Mouse (Mus musculus) spleen, adult 2 months (tissue): ENCODE measurements around the gene Farsa. TPM values are rescaled to one million over a fixed set of nuclear protein-coding genes. Genes with fewer than 3 reads are reported as not detected.
A peak's percentile ranks its signal among the peaks of the same experiment; 100 is the strongest.
"Not testable (repeated sequence)": the region's sequence is repeated elsewhere in the genome, so short reads cannot be mapped to it uniquely, and the experiment has no call there.

ENCODE experiments used
- DNase-seq, 2 experiments: peaks; one replicate each; pipeline versions ENCODE4 v3.0.0 to v3.0.0-alpha.2; 2012 to 2021; ENCODE audit warnings: low spot score in 2 of 2, low read depth in 1 of 2
- H3K27ac ChIP-seq: fragments of 200-500 bp; 2 replicates; pipeline ENCODE4 v1.5.1; 2012; ENCODE audit warnings: low read length, inconsistent platforms; ENCODE audit not compliant: insufficient read depth
- H3K27me3 ChIP-seq: fragments of 200-500 bp; 2 replicates; pipeline ENCODE4 v1.6.1; 2012; ENCODE audit warnings: mild to moderate bottlenecking, moderate library complexity, low read length, inconsistent platforms; ENCODE audit not compliant: control insufficient read depth, insufficient read depth
- H3K36me3 ChIP-seq: fragments of 200-500 bp; 2 replicates; pipeline ENCODE4 v1.6.1; 2012; ENCODE audit warnings: mild to moderate bottlenecking, low read length, inconsistent platforms; ENCODE audit not compliant: control insufficient read depth, insufficient read depth
- H3K4me1 ChIP-seq: fragments of 200-500 bp; 2 replicates; pipeline ENCODE4 v1.6.1; 2011; ENCODE audit warnings: inconsistent platforms; ENCODE audit not compliant: control insufficient read depth, insufficient read depth, insufficient read length
- H3K4me3 ChIP-seq: fragments of 200-500 bp; 2 replicates; pipeline ENCODE4 v1.5.1; 2011; ENCODE audit warnings: mild to moderate bottlenecking, inconsistent platforms; ENCODE audit not compliant: insufficient read depth, insufficient read length; ENCODE audit errors: extremely low read depth
- CTCF ChIP-seq: fragments of 200-500 bp; IDR thresholded peaks from 2 replicates; pipeline ENCODE4 v1.5.1; 2011; ENCODE audit warnings: mild to moderate bottlenecking, inconsistent platforms; ENCODE audit not compliant: insufficient read depth, insufficient read length, insufficient replicate concordance; ENCODE audit errors: extremely low read depth
- POLR2A ChIP-seq: fragments of 200-500 bp; IDR thresholded peaks from 2 replicates; pipeline ENCODE4 v1.6.1; 2011; ENCODE audit warnings: low read depth, low read length, inconsistent platforms
- WGBS: fragments of 180-500 bp; shearing (Covaris S2); methylation state at CpG from one replicate; pipeline ENCODE4 v1.1.7; 2018; 5-methylcytosine and 5-hydroxymethylcytosine counted together
- polyA plus RNA-seq: library from polyadenylated mRNA; depleted of rRNA; stranded (reverse); fragments of >200 nt; gene quantifications from 2 replicates; pipeline ENCODE4 v1.2.3, GENCODE M21; 2012

Gene Farsa
- polyA plus RNA-seq, 1 experiment = 50.3 TPM

DNA sequence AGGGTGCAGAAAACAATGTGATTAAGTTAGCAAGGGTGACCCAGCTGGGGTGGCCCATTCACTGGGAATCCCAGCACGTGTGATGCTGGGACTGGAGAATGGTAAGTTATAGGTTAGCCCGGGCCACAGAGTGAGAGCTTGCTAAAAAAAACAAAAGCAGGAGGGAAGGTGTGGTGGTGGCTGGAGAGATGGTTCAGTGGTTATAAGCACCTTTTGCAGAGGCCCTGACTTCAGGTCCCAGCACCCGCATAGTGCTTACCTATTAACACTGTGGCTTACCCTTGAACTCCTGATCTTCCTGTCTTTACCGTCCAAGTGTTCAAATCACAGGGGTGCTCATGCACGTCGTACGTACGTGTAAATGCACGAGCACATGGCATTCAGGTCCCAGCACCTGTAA is 50.2 kb downstream of the Farsa start:
- peaks cover 8% of the 10 kb centered on the region for H3K4me1 ChIP-seq
- DNase-seq = no peak
- no peaks in the 10 kb centered on the region for H3K27me3 ChIP-seq
- peaks cover 3% of the 10 kb centered on the region; the same call in 1 of the 2 replicates for H3K36me3 ChIP-seq
- TF ChIP-seq POLR2A (no peak), CTCF (no peak)
- no peak overlapping the region for H3K4me3 ChIP-seq
- no peak overlapping the region for H3K27ac ChIP-seq
- WGBS = 94% methylated on average over 9 of the region's 9 CpGs

DNA sequence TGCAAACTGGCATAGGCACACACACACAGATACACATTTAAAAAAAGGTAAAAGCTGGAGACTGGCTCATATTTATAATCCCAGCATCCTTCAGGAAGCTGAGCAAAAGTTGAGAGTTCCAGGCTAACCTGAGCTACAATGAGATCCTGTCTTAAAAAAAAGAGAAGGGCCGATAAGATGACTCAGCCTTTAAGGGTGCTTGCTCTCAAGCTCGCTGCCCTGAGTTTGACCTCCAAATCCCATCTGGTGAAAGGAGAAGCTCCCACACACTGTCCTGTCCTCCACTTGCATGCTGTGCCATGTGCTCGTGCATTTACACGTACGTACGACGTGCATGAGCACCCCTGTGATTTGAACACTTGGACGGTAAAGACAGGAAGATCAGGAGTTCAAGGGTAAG is 50.7 kb downstream of the Farsa start:
- Histone ChIP-seq H3K4me3 (no peak overlapping the region), H3K27me3 (no peaks in the 10 kb centered on the region), H3K27ac (no peak overlapping the region), H3K36me3 (peaks cover 3% of the 10 kb centered on the region; the same call in 1 of the 2 replicates), H3K4me1 (peaks cover 11% of the 10 kb centered on the region)
- TF ChIP-seq CTCF (no peak), POLR2A (no peak)
- DNase-seq = no peak
- 53% methylated on average over 8 of the region's 8 CpGs for WGBS

DNA sequence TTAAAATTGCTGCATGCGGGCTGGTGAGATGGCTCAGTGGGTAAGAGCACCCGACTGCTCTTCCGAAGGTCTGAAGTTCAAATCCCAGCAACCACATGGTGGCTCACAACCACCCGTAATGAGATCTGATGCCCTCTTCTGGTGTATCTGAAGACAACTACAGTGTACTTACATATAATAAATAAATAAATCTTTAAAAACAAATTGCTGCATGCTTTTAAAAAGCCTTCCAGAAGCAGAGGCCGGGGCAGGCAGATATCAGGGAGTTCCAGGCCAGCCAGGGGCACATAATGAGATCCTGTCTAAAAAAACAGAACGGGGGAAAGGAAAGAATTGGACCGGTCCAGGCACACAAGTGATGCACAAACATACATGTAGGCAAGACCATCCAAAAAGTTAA is 51.2 kb downstream of the Farsa start:
- not testable (repeated sequence) for H3K36me3 ChIP-seq
- H3K4me1 ChIP-seq = peaks cover 15% of the 10 kb centered on the region
- WGBS = 8% methylated on average over 7 of the region's 7 CpGs

DNA sequence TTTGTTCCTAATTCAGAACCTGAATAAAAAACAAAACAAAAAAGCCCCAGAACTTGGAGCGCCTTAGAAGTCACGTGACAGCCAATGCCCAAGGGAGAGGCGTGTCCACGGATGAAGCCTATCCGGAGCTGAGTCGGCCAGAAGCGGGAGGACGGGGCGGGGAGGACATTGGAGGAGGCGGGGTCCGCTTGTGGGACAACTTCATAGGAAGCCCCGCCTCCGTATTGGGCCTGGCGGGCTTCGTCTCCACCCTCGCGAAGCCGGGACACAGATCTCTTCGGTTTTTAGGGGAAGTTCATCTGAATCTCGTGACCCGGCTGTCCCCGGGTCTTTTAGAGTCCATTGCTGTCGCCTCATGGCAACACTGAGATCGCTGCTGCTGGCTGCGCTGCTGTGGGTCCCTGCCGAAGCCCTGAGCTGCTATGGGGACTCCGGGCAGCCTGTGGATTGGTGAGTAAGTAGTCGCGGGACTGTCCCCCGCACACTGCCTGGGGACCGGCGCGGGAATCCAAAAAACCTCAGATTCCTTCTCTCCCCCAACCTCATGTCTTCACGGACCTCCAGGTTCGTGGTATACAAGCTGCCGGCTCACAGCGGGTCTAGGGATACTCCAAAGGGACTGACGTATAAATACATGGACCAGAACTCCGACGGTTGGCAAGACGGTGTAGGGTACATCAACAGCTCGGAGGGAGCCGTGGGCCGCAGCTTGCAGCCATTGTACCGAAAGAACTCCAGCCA is 51.8 kb downstream of the Farsa start, which contains the start of gene Dnase2a:
Gene Dnase2a (plus strand): TSS at position 140 of the 741 bp plus-strand sequence.
- H3K4me1 ChIP-seq = peaks cover 13% of the 10 kb centered on the region
- TF ChIP-seq POLR2A (peak; percentile 52), CTCF (no peak)
- H3K36me3 ChIP-seq = peaks cover 3% of the 10 kb centered on the region; the same call in 1 of the 2 replicates
- peak within 1 kb of the TSS; percentile 65 for H3K4me3 ChIP-seq
- no peaks in the 10 kb centered on the region for H3K27me3 ChIP-seq
- under 1% methylated on average over 45 of the region's 45 CpGs for WGBS
- H3K27ac ChIP-seq = peak within 1 kb of the TSS; percentile 81
- DNase-seq = peak; percentile 95 to 99

More for the DNA sequence above, 51.2 kb downstream of the Farsa start:
- not testable (repeated sequence) for DNase-seq, H3K27me3 ChIP-seq
- H3K4me3 ChIP-seq = peak overlapping the region; percentile 23; the same call in 1 of the 2 replicates
- H3K27ac ChIP-seq = 0 out of 2 replicates have a peak overlapping the region, but pooled peaks have one; percentile 14

DNA sequence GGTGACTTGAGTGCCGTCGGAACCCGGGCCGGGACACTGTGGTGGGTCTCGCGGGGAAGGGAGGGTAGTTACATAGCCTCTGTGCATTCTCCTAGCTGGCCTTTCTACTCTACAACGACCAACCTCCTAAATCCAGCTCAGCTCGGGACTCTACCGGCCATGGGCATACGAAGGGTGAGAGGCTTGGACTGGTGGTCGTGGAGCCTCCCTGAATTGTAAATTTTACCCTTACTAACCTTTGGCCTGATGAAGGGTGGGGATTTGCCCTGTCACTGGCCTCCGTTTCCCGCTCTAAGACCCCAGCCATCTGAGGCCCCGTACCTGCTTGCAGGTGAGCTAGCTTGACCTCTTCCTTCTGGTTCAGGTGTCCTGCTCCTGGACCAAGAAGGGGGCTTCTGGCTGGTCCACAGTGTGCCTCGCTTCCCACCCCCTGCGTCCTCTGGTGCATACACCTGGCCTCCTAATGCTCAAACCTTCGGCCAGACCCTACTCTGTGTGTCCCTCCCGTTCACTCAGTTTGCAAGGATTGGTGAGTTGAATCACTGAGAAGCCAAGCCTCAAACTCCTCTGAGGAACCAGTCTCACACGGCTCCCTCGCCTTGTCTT is 52.5 kb downstream of the Farsa start:
- no peak for TF ChIP-seq CTCF
- TF ChIP-seq POLR2A = no peak
- Histone ChIP-seq H3K36me3 (peaks cover 3% of the 10 kb centered on the region; the same call in 1 of the 2 replicates), H3K27ac (peak overlapping the region; percentile 81), H3K27me3 (no peaks in the 10 kb centered on the region), H3K4me3 (peak overlapping the region; percentile 65), H3K4me1 (peaks cover 13% of the 10 kb centered on the region)
- WGBS = 50% methylated on average over 20 of the region's 20 CpGs
- DNase-seq = no peak

DNA sequence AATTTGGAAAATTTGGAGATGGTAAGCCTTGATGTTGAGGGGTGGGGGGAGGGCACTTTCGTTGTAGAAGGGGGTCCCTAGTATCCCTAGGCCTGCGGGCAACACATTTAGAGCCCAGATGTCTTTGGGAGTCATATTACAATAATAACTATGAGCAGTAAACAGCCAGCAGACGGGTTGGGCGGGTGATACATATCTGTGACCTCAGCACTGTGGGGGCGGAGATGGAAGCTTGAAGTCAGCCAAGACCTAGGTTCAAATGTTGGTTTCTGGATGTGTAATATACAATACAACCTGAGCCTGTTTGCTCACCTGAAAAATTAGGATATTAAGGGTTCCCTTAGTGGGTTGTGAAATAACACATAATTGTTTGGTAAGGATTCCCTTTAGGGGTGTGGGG is 53.2 kb downstream of the Farsa start:
- TF ChIP-seq POLR2A (no peak), CTCF (no peak)
- Histone ChIP-seq H3K27me3 (no peaks in the 10 kb centered on the region), H3K27ac (no peak overlapping the region), H3K4me1 (peaks cover 13% of the 10 kb centered on the region), H3K4me3 (no peak overlapping the region), H3K36me3 (peaks cover 3% of the 10 kb centered on the region; the same call in 1 of the 2 replicates)
- no peak for DNase-seq
- WGBS = 80% methylated on average over 5 of the region's 5 CpGs

DNA sequence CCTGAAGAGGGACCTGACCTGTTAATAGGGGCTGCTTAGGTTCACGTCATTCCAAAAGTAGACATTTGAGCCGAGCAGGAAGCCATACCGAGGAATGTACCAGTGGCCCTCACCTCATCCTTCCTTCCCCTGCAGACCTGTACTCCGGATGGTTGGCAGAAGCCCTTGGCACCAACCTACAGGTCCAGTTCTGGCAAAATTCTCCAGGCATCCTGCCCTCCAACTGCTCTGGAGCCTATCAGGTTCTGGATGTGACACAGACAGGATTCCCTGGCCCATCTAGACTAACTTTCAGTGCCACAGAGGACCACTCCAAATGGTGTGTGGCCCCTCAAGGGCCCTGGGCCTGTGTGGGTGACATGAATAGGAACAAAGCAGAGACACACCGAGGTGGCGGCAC is 53.8 kb downstream of the Farsa start:
- no peak for TF ChIP-seq CTCF
- TF ChIP-seq POLR2A = no peak
- WGBS = 91% methylated on average over 6 of the region's 6 CpGs
- peaks cover 13% of the 10 kb centered on the region for H3K4me1 ChIP-seq
- no peak for DNase-seq
- no peak overlapping the region for H3K4me3 ChIP-seq
- peaks cover 3% of the 10 kb centered on the region; the same call in 1 of the 2 replicates for H3K36me3 ChIP-seq
- H3K27me3 ChIP-seq = no peaks in the 10 kb centered on the region
- no peak overlapping the region for H3K27ac ChIP-seq
